ENCODE assay signal across 9 mouse cellular contexts in the genomic region with DNA sequence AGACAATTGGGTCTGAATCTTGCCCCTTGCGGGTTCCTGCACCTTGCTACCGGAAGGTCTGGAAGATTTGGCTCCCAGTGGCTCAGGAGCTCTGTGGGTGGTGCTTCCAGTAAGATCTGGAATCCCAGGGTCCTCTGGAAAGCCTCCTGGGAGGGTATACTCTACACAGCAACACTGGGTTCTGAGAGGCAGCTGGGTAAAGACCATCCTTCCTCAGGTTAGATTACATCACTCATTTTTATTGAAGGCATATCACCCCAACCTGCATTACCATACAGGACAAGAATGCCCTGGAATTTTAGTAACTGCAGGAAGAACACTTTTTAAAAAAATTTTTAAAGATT. TPM values are rescaled to one million over a fixed set of nuclear protein-coding genes. Genes with fewer than 3 reads are reported as not detected.
DNase-seq lines count a peak whose midpoint lies in the region; ATAC-seq and TF ChIP-seq lines count a peak whose summit lies in the region.
"Had no signal": no experiment of that assay in that cellular context is flagged by ENCODE, and none has a peak within 500 bp of the region (broad histone marks: within the 10 kb centered on the region; RNA-seq: fewer than 3 reads in every experiment).

No protein-coding gene starts in this region.

- peak overlapping the region; percentile 64 for H3K4me2 ChIP-seq in intestine, postnatal 0 days (replicated peaks; ENCODE audit: low read depth)
- peak overlapping the region; percentile 57 for H3K4me2 ChIP-seq in neural tube, embryonic 14.5 days (ENCODE audit: low read depth, low read length)

- H3K27me3 ChIP-seq in liver, adult 2 months (ENCODE audit: control insufficient read depth, insufficient read depth, low read length) = no peaks in the 10 kb centered on the region
- H3K27me3 ChIP-seq in intestine, postnatal 0 days (replicated peaks; ENCODE audit: control insufficient read depth, insufficient read depth, low read length) = 0 out of 2 replicates have a peak, but pooled peaks cover 4% of the 10 kb centered on the region
- no peaks in the 10 kb centered on the region for H3K27me3 ChIP-seq in neural tube, embryonic 14.5 days (ENCODE audit: control insufficient read depth, insufficient read depth, low read length)

- H3K4me1 ChIP-seq in liver, adult 2 months (ENCODE audit: control insufficient read depth, insufficient read depth, low read length) = peaks cover 2% of the 10 kb centered on the region
- no peaks in the 10 kb centered on the region; the same call in 1 of the 2 replicates for H3K4me1 ChIP-seq in embryonic fibroblast, embryonic 13.5 days (ENCODE audit: control insufficient read depth, insufficient read depth, low read length)
- H3K4me1 ChIP-seq in intestine, postnatal 0 days (replicated peaks; ENCODE audit: control insufficient read depth, insufficient read depth, low read length) = no peaks in the 10 kb centered on the region
- no peaks in the 10 kb centered on the region for H3K4me1 ChIP-seq in neural tube, embryonic 14.5 days (ENCODE audit: control insufficient read depth, insufficient read depth, low read length)

- TF ChIP-seq CTCF in liver, adult 2 months (IDR thresholded peaks at IDR 0.05; ENCODE audit: low read depth, low read length) = no peak
- TF ChIP-seq CTCF in embryonic fibroblast, embryonic 13.5 days (IDR thresholded peaks at IDR 0.05; ENCODE audit: borderline replicate concordance, insufficient read depth, low read length) = no peak
- TF ChIP-seq CTCF in intestine, postnatal 0 days (IDR thresholded peaks at IDR 0.05; ENCODE audit: low read depth) = no peak

- no peak overlapping the region for H3K9ac ChIP-seq in liver, adult 2 months (ENCODE audit: low read depth, low read length)
- H3K9ac ChIP-seq in intestine, postnatal 0 days (ENCODE audit: low read depth, low read length) = no peak overlapping the region
- H3K9ac ChIP-seq in neural tube, embryonic 14.5 days (replicated peaks; ENCODE audit: low read depth, low read length) = peak overlapping the region; percentile 50; the same call in 1 of the 2 replicates

- H3K36me3 ChIP-seq in liver, adult 2 months (ENCODE audit: control insufficient read depth, insufficient read depth, low read length) = no peaks in the 10 kb centered on the region
- H3K36me3 ChIP-seq in intestine, postnatal 0 days (ENCODE audit: control insufficient read depth, insufficient read depth) = no peaks in the 10 kb centered on the region
- no peaks in the 10 kb centered on the region for H3K36me3 ChIP-seq in neural tube, embryonic 14.5 days (ENCODE audit: control insufficient read depth, insufficient read depth, low read length)

- H3K79me2 ChIP-seq in liver, adult 2 months (ENCODE audit: control insufficient read depth, insufficient read depth, low read length) = no peaks in the 10 kb centered on the region

- H3K9me3 ChIP-seq in intestine, postnatal 0 days (ENCODE audit: control insufficient read depth) = no peaks in the 10 kb centered on the region
- H3K9me3 ChIP-seq in neural tube, embryonic 14.5 days (ENCODE audit: control insufficient read depth, low read length) = no peaks in the 10 kb centered on the region

- H3K27ac ChIP-seq in liver, adult 2 months (replicated peaks; ENCODE audit: insufficient read depth, low read depth, low read length) = no peak overlapping the region
- H3K27ac ChIP-seq in embryonic fibroblast, embryonic 13.5 days (ENCODE audit: insufficient read depth, low read length) = no peak overlapping the region
- H3K27ac ChIP-seq in intestine, postnatal 0 days (ENCODE audit: low read depth, low read length) = no peak overlapping the region
- H3K27ac ChIP-seq in neural tube, embryonic 14.5 days (ENCODE audit: low read depth, low read length) = peak overlapping the region; percentile 69

- peak overlapping the region; percentile 22 for H3K4me3 ChIP-seq in liver, adult 2 months (ENCODE audit: insufficient read depth, low read depth, low read length)
- H3K4me3 ChIP-seq in embryonic fibroblast, embryonic 13.5 days (ENCODE audit: insufficient read depth, low read length) = peak overlapping the region; percentile 57
- H3K4me3 ChIP-seq in intestine, postnatal 0 days (ENCODE audit: low read depth, low read length) = peak overlapping the region; percentile 31
- H3K4me3 ChIP-seq in neural tube, embryonic 14.5 days (ENCODE audit: low read depth, low read length) = peak overlapping the region; percentile 40

- WGBS in liver, adult 2 months = 21% methylated on average over 2 of the region's 2 CpGs
- WGBS in intestine, postnatal 0 days = 23% methylated on average over 2 of the region's 2 CpGs
- whole genome bisulfite sequencing in neural tube, embryonic 14.5 days = 35% methylated on average over 2 of the region's 2 CpGs

- TF ChIP-seq POLR2A in liver, adult 2 months (IDR thresholded peaks at IDR 0.05; ENCODE audit: extremely low read depth, insufficient read depth, low read length) = no peak
- no peak for TF ChIP-seq POLR2A in embryonic fibroblast, embryonic 13.5 days (IDR thresholded peaks at IDR 0.05; ENCODE audit: low read depth, low read length)

- no peak for DNase-seq in liver, adult 2 months (ENCODE audit: extremely low read depth, low read depth, low spot score)
- DNase-seq in liver = no peak
- no peak for DNase-seq in testis, postnatal 10 days (ENCODE audit: low spot score)
- DNase-seq in urinary bladder, postnatal 10 days (ENCODE audit: low spot score) = no peak
- DNase-seq in layer of hippocampus, adult 8-10 months (ENCODE audit: low spot score in 2 of 2) = no peak

- ATAC-seq in intestine, postnatal 0 days = no peak
- peak; percentile 79 for ATAC-seq in neural tube, embryonic 14.5 days (ENCODE audit: low read depth)

RNA-seq across cellular contexts. Expression of a gene that starts 20.1 kb away (rescaled TPM):
- not detected in 2 replicates for total RNA-seq in liver, adult 2 months (2014; rRNA removed)
- not detected in 2 replicates for polyA plus RNA-seq in liver, adult 2 months (2012; rRNA removed)
- polyA plus RNA-seq in embryonic fibroblast, embryonic 13.5 days (2011; ENCODE audit: insufficient read length, low read depth, missing spikeins) = not detected in 2 replicates
- polyA plus RNA-seq in intestine, postnatal 0 days (2015; fragmentation: Nextera tagmentation; extraction: Ambion mirVana) = 0.31 TPM in 1 of 2 replicates, not detected in the other
- 0.46 and 1.4 TPM in 2 replicates for polyA plus RNA-seq in neural tube, embryonic 14.5 days (2014; fragmentation: Nextera tagmentation; extraction: Ambion mirVana)
- under 1 TPM in 2 of 4 experiments, not detected in 2; 0.29 to 0.83 TPM for total RNA-seq in layer of hippocampus, adult 8-10 months (2022)
- polyA plus RNA-seq: small intestine, adult 2 months had no signal

RNA-seq across cellular contexts. Expression of a gene that starts 58.5 kb away (rescaled TPM):
- total RNA-seq in liver, adult 2 months (2014; rRNA removed) = 0.13 and 0.18 TPM in 2 replicates
- polyA plus RNA-seq in liver, adult 2 months (2012; rRNA removed) = 0.10 and 0.14 TPM in 2 replicates
- 0.30 TPM in 1 of 2 replicates, not detected in the other for polyA plus RNA-seq in embryonic fibroblast, embryonic 13.5 days (2011; ENCODE audit: insufficient read length, low read depth, missing spikeins)
- 32.9 and 33.1 TPM in 2 replicates for polyA plus RNA-seq in intestine, postnatal 0 days (2015; fragmentation: Nextera tagmentation; extraction: Ambion mirVana)
- polyA plus RNA-seq in neural tube, embryonic 14.5 days (2014; fragmentation: Nextera tagmentation; extraction: Ambion mirVana) = 24.3 and 24.8 TPM in 2 replicates
- 1 to 10 TPM; 3.9 to 4.4 (median 4.1) TPM for total RNA-seq in layer of hippocampus, adult 8-10 months (2022)

Comparison
In these comparisons a context has a peak if more than half of its experiments do, and no peak if none do; other contexts are left out.
1. RNA of a gene that starts 58.5 kb away (polyA plus RNA-seq): 32.9 to 33.1 TPM in intestine, postnatal 0 days and 24.3 to 24.8 TPM in neural tube, embryonic 14.5 days; 0.30 TPM in embryonic fibroblast, embryonic 13.5 days and 0.10 to 0.14 TPM in liver, adult 2 months; every median in the first group is over 10 times any median in the second.
2. Peak in every context shown above with its lines, with median percentiles within 50 percentile points of each other: H3K4me3 ChIP-seq.